Mouse (Mus musculus) right cerebral cortex, adult 2 months (tissue): Measurements from ENCODE around the gene Tmem190.
"Not testable (repeated sequence)": the region's sequence is repeated elsewhere in the genome, so short reads cannot be mapped to it uniquely, and the experiment has no call there.

ENCODE experiments used
- DNase-seq, 2 experiments: peaks; one replicate each; pipeline ENCODE4 v3.0.0; 2021 to 2022; ENCODE audit warnings: low spot score in 2 of 2

Tmem190 gene

DNA sequence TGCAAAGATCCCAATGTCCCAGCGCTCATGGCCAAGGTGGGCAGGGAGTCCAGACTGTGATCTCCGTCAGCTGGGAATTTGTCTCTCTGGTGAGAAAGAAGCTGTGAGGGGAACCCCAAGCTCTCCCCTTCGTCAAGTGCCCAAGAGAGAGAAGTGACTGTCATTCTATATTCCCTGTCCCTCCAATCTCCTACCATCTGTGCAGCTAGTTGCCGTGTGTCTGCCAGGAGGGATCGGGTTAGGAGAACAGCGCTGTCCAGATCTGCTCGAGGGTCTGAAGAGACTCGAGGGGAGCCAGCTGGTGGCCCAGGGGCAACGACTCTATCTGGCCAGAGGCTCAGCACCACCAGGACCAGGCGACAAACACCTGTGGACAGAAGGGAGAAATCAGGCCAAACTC lies 6.6 kb upstream of the Tmem190 start:
- no peak for DNase-seq

DNA sequence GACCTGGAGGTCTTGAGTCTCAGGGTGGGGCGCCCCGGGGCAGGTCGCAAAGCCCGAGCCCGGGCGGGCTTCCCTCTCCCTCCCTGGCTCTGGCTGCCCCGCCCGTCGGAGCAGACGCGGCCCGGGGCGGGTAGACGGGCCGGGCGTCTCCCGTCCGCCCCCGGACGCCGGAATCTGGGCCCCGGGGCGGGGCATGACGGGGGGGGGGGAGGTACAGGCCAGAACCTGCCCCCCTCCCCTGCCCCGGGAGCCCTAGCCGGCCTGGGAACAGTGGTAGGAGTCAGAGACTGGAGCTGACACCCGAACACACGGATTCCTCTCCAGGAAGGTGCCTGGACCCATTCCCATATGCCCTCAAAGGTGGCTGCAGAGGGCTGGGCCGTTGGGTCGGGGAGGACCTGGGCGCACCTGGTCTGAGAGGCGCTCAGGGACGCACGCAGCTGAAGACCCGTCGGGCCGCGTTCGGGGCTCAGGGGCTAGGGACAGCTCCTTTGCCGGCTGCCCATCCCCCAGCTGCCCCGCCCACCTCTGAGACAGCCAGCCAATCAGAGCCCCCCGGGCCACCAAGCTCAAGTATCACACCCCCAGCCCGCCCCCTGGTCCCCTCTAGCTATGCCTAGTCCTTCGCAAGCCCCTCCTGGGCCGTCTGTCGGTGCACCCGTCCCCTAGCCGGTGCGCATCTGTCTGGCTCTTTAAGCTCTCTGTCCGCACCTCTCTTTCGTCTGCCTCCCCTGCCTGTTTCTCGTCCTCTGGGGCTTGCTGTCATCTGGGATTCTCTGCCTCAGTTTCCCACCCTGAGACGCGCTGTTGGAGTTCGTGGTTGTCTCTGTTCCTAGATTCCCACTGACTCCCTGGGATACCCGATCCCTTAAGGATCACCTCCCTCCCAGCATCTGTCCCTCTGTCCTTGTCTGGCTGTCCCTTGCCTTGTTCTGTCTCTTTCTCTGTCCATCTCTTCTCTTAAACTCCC lies 5.6 kb upstream of the Tmem190 start:
- DNase-seq, result no peak

DNA sequence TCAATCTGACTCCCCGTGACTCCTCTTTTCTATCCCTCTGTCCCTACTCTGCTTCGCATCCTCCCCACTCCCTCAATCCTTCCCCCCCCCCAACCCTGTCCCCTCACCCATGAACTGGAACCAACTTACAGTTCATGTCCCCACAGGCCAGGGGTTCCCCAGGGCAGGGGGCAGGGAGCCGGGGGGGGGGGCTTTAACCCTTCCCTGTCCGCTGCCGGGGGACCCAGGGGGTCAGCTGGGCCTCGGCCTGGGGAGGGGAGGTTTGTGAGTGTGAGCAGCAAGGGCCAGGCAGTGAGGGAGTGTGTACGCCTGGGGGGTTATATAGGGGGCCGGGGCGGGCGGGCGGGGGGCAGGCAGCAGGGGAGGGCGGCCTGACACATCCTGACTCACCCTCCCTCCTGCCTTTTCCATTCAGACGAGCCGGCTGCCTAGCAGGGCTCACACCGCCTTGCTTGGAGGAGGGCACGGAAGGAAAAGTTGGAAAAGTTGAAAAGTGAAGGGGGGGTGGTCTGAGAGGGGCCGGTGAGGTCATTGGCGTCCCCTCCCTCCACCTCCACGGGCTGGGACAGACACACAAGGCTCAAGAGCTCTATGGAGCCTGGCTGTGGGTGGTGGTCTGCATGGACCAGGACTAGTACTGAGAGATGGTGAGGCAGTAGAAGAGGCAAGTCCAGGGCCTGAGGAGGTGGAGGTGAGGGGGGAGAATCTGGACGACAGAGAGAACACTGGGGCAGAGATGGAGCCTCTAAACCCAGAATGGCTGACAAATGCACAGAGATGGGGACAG lies 4.7 kb upstream of the Tmem190 start:
- DNase-seq, result no peak

DNA sequence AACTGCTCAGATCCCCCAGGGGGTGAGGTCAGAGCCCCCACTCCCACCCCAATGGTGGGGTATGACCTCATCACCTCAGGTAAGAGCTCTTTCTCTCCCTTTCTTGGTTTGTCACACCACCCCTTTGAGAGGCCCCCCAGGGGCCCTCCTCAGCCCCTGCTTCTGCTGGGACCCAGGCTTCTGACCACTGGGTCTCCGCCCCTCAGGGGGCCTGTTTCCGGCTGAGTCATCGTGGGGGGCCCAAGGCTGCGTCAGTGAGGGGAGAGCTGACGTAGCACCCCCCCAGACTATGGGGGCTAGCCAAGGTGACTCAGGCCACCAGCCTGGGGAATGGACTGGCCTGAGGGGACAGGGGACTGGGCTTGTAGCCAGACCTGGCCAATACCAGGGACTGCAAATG lies 2.8 kb upstream of the Tmem190 start:
- no peak for DNase-seq

GRCm38 (mm10) chr7:4782130-4782529 lies 607 bp upstream of the Tmem190 start:
- no peak for DNase-seq

GRCm38 (mm10) chr7:4783667-4784268 lies 1.0 kb downstream of the Tmem190 start:
- peak; percentile 41 to 51 for DNase-seq

DNA sequence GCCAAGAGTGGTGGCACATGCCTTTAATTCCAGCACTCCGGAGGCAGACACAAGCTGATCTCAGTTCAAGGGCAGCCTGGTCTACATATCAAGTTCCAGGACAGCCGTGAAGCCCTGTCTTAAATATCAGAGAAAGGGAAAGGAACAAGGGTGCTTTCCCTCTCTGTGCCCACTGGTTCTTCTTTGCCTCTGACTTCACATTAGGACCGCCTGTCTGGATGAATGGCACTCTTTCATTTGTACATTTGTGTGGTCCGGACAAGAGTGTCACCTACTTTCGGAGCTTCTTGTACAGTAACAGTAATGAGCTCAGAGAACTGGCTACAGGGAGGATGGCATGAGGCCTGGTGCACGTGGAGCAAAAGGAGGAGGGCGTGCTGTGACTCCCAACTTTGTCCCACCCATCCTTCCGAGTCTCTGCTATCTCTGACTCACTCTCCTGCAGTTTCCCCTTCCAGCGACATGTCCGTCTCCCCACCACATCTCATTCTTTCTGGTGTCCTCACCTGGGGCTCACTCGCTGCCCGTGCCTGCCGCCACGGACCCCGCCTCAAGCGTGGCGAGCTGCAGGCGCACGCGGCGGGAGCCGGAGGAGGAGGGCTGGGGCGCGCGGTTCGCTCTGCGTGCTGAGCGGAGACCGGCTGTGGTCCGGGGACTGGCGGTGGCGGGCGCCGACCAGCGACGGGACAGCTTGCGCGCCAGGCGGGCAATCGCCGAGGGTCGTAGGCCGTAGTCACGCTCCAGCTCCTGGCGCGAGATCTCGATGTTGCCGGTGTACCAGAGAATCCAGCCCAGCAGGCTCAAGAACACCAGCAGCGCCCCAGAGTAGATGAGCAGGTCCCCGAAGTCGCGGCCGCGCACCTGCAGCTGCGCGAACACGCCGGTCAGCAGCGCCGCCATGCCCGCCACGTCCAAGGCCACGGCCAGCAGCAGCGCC lies 6.0 kb downstream of the Tmem190 start:
- peak; percentile 45 to 55 for DNase-seq

- no peak for DNase-seq
Observed at GRCm38 (mm10) chr7:4789436-4789935, 6.7 kb downstream of the Tmem190 start, which contains the start of gene Tmem238. TSS of gene Tmem238 (minus strand) at chr7:4789656.

DNA sequence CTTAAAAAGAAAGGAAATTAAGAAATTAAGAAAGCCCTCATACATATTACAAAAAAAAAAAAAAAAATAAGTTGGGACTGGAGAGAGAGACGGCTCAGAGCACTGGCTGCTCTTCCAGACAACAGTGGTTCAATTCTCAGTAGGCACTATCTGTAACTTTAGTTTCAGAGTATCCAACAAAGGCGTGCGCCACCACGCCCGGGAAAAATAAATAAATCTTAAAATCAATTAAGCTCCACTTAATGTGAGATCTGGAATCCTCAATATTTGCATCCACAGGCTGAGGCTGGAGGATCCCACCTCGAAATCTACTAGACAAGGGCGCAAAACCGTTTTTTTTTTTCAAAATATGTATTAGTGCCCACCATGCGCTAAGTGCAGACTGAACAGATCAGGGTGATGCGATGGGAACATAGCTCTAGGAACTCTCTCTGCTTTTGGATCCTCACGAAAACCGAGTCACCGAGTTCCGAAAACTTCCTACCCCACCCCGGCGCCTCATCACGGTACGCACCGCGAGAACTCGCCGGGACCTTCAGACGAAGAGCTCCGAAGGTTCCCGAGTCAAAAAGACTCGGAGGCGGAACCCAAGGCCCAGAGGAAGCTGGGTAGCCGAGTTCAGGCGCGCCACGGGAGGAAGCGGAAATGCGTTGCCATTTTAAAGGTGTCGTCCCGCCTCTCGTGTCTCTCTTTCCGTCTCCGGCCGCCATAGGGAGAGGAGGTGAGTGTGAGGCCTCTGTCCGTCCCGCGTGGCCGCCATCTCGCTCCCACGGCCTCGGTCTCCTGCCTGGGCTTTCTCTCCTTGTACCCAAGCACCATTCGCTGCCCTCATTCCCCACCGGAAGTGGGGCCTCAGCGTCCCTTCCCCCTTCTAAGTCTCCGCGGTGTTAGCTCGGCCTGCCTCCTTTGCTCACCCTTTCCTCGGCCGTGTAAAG lies 9.8 kb downstream of the Tmem190 start, which contains the start of gene Rpl28:
Gene Rpl28 (plus strand): TSS at position 597 of the 935 bp plus-strand sequence.
- peak; percentile 96 for DNase-seq

DNA sequence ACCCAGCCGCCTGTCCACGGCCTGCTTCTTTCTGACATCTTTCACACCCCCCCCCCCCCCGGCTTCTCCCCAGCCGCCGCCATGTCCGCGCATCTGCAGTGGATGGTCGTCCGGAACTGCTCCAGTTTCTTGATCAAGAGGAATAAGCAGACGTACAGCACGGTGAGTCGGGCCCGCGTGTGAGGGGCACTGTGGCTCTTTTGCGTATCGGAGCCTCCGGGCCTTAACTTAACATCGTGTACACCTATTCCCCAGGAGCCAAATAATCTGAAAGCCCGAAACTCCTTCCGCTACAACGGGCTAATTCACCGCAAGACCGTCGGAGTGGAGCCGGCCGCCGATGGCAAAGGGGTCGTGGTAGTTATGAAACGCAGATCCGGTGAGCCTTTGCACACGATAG lies 10.5 kb downstream of the Tmem190 start:
- not testable (repeated sequence) for DNase-seq

- DNase-seq, result no peak
Observed at GRCm38 (mm10) chr7:4793674-4794073, 10.9 kb downstream of the Tmem190 start.

GRCm38 (mm10) chr7:4794631-4795168 lies 12.0 kb downstream of the Tmem190 start:
- DNase-seq, result no peak

- DNase-seq, result no peak
Observed at GRCm38 (mm10) chr7:4795767-4796433, 13.2 kb downstream of the Tmem190 start.

DNA sequence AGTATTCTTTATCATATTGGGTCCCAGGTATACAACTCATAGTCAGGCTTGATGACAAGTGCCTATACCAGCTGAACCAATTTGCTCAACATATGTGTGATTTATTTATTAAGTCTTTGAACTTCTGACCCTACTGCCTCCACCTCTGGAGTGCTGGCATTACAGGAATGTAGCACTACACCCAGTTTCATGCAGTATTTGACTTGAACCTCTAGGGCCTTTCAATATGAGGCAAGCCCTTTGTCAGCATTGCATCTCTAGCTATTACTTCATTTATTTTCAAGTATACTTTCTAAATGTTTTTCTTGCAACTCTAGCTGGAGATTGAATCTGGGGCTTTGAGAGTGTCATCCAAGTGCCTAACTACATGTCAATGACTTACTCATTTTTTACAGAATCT lies 19.5 kb downstream of the Tmem190 start:
- no peak for DNase-seq

GRCm38 (mm10) chr7:4806716-4807115 lies 24.0 kb downstream of the Tmem190 start:
- peak in 1 of 2 experiments; percentile 45 for DNase-seq

- DNase-seq, result not testable (repeated sequence)
Observed at GRCm38 (mm10) chr7:4811131-4811530, 28.4 kb downstream of the Tmem190 start.

- DNase-seq, result no peak
Observed at GRCm38 (mm10) chr7:4811842-4812302, 29.1 kb downstream of the Tmem190 start.

- peak; percentile 97 to 98 for DNase-seq
Observed at GRCm38 (mm10) chr7:4812303-4813104, 29.8 kb downstream of the Tmem190 start, which contains the start of gene Ube2s. TSS of gene Ube2s (minus strand) at chr7:4812590.
